Mouse (Mus musculus) liver, adult (tissue): ENCODE data around the gene Tkfc.

Source experiments
- GATA4 ChIP-seq: IDR thresholded peaks from 2 replicates; pipeline ENCODE4 v1.6.1; 2014; ENCODE audit warnings: mild to moderate bottlenecking, low read length; ENCODE audit not compliant: insufficient replicate concordance

Gene Tkfc

GRCm38 (mm10) chr19:10564278-10564677 lies 41.2 kb downstream of the Tkfc start:
- TF ChIP-seq GATA4, result no peak

GRCm38 (mm10) chr19:10562351-10562750 lies 43.1 kb downstream of the Tkfc start:
- TF ChIP-seq GATA4, result no peak

GRCm38 (mm10) chr19:10561558-10562314 lies 43.7 kb downstream of the Tkfc start:
- TF ChIP-seq GATA4, result peak; percentile 72; the same call in 1 of the 2 replicates

GRCm38 (mm10) chr19:10560108-10560507 lies 45.3 kb downstream of the Tkfc start:
- TF ChIP-seq GATA4, result no peak

- no peak for TF ChIP-seq GATA4
Observed at GRCm38 (mm10) chr19:10557430-10557829, 48.0 kb downstream of the Tkfc start.

GRCm38 (mm10) chr19:10557001-10557400 lies 48.5 kb downstream of the Tkfc start:
- TF ChIP-seq GATA4, result no peak

GRCm38 (mm10) chr19:10555624-10556510 lies 49.6 kb downstream of the Tkfc start, which contains the start of gene Tmem216:
Gene Tmem216 (minus strand): TSS chr19:10556238.
- TF ChIP-seq GATA4, result no peak; the same call in 1 of the 2 replicates

GRCm38 (mm10) chr19:10539454-10539853 lies 66.0 kb downstream of the Tkfc start:
- no peak for TF ChIP-seq GATA4
